Mouse (Mus musculus): Measurements from ENCODE around the gene Srebf1.

Srebf1 gene

GRCm38 (mm10) chr11:60178506-60178905 is 43.9 kb downstream of the Srebf1 start:
- DNase-seq (ENCODE audit: inconsistent ontology term), result no peak

- DNase-seq (ENCODE audit: inconsistent ontology term), result no peak
These were observed 44.4 kb downstream of the Srebf1 start for GRCm38 (mm10) chr11:60178005-60178404.

- DNase-seq (ENCODE audit: inconsistent ontology term), result peak; percentile 72
These were observed 45.3 kb downstream of the Srebf1 start for GRCm38 (mm10) chr11:60176975-60177657.

GRCm38 (mm10) chr11:60176182-60176974 is 46.0 kb downstream of the Srebf1 start:
- DNase-seq (ENCODE audit: inconsistent ontology term), result peak; percentile 45

GRCm38 (mm10) chr11:60175371-60176181 is 46.8 kb downstream of the Srebf1 start:
- peak; percentile 63 for DNase-seq (ENCODE audit: inconsistent ontology term)

- no peak for DNase-seq (ENCODE audit: inconsistent ontology term)
These were observed 48.7 kb downstream of the Srebf1 start for GRCm38 (mm10) chr11:60173606-60174184.

GRCm38 (mm10) chr11:60172074-60172473 is 50.3 kb downstream of the Srebf1 start:
- no peak for DNase-seq (ENCODE audit: inconsistent ontology term)

GRCm38 (mm10) chr11:60168780-60169179 is 53.6 kb downstream of the Srebf1 start:
- no peak for DNase-seq (ENCODE audit: inconsistent ontology term)

GRCm38 (mm10) chr11:60165076-60165475 is 57.3 kb downstream of the Srebf1 start:
- peak; percentile 46 for DNase-seq (ENCODE audit: inconsistent ontology term)

GRCm38 (mm10) chr11:60164450-60164849 is 57.9 kb downstream of the Srebf1 start:
- DNase-seq (ENCODE audit: inconsistent ontology term), result no peak

GRCm38 (mm10) chr11:60163362-60163761 is 59.0 kb downstream of the Srebf1 start:
- DNase-seq (ENCODE audit: inconsistent ontology term), result no peak

GRCm38 (mm10) chr11:60162547-60162946 is 59.8 kb downstream of the Srebf1 start:
- no peak for DNase-seq (ENCODE audit: inconsistent ontology term)

- DNase-seq (ENCODE audit: inconsistent ontology term), result no peak
These were observed 61.1 kb downstream of the Srebf1 start for GRCm38 (mm10) chr11:60161146-60161874.

GRCm38 (mm10) chr11:60160454-60161114 is 61.8 kb downstream of the Srebf1 start:
- DNase-seq (ENCODE audit: inconsistent ontology term), result no peak

- no peak for DNase-seq (ENCODE audit: inconsistent ontology term)
These were observed 62.4 kb downstream of the Srebf1 start for GRCm38 (mm10) chr11:60159955-60160354.

- no peak for DNase-seq (ENCODE audit: inconsistent ontology term)
These were observed 64.1 kb downstream of the Srebf1 start for GRCm38 (mm10) chr11:60158271-60158670.

- no peak for DNase-seq (ENCODE audit: inconsistent ontology term)
These were observed 66.7 kb downstream of the Srebf1 start for GRCm38 (mm10) chr11:60155690-60156089.

GRCm38 (mm10) chr11:60153936-60154335 is 68.4 kb downstream of the Srebf1 start:
- peak; percentile 84 for DNase-seq (ENCODE audit: inconsistent ontology term)

- no peak for DNase-seq (ENCODE audit: inconsistent ontology term)
These were observed 70.0 kb downstream of the Srebf1 start for GRCm38 (mm10) chr11:60152339-60152738.

- DNase-seq (ENCODE audit: inconsistent ontology term), result no peak
These were observed 71.7 kb downstream of the Srebf1 start for GRCm38 (mm10) chr11:60150677-60151076.

Measured in Muller cell, postnatal 12 days (primary cell).